Mouse (Mus musculus): ENCODE measurements around the gene Syngr3.
A peak's percentile ranks its signal among the peaks of the same experiment; 100 is the strongest.
"Not testable (repeated sequence)": the region's sequence is repeated elsewhere in the genome, so short reads cannot be mapped to it uniquely, and the experiment has no call there.

The Syngr3 gene

GRCm38 (mm10) chr17:24676187-24676586, 13.6 kb downstream of the Syngr3 start:
- peak in 1 of 2 experiments; percentile 44 for DNase-seq

- no peak for DNase-seq
Observed at GRCm38 (mm10) chr17:24674277-24674676, 15.5 kb downstream of the Syngr3 start.

GRCm38 (mm10) chr17:24672141-24672540, 17.6 kb downstream of the Syngr3 start:
- DNase-seq: peak in 1 of 2 experiments; percentile 6

GRCm38 (mm10) chr17:24671346-24671745, 18.4 kb downstream of the Syngr3 start:
- peak in 1 of 2 experiments; percentile 2 for DNase-seq

- DNase-seq: no peak
Observed at GRCm38 (mm10) chr17:24670246-24670844, 19.4 kb downstream of the Syngr3 start.

GRCm38 (mm10) chr17:24669545-24670245, 20.1 kb downstream of the Syngr3 start, which contains the start of gene Zfp598:
Zfp598 (plus strand) TSS chr17:24669687.
- peak; percentile 84 to 86 for DNase-seq

- not testable (repeated sequence) for DNase-seq
Observed at GRCm38 (mm10) chr17:24669214-24669544, 20.6 kb downstream of the Syngr3 start.

- DNase-seq: peak in 1 of 2 experiments; percentile 41
Observed at GRCm38 (mm10) chr17:24667416-24667815, 22.3 kb downstream of the Syngr3 start.

- not testable (repeated sequence) for DNase-seq
Observed at GRCm38 (mm10) chr17:24667011-24667410, 22.7 kb downstream of the Syngr3 start.

GRCm38 (mm10) chr17:24658017-24658758, 31.6 kb downstream of the Syngr3 start, which contains the start of gene Npw:
Npw (minus strand) TSS chr17:24658457.
- DNase-seq: no peak

- DNase-seq: no peak
Observed at GRCm38 (mm10) chr17:24654969-24655368, 34.8 kb downstream of the Syngr3 start.

GRCm38 (mm10) chr17:24653967-24654710, 35.6 kb downstream of the Syngr3 start:
- peak in 1 of 2 experiments; percentile 46 for DNase-seq

- DNase-seq: no peak
Observed at GRCm38 (mm10) chr17:24651835-24652234, 37.9 kb downstream of the Syngr3 start.

- DNase-seq: no peak
Observed at GRCm38 (mm10) chr17:24650766-24651165, 39.0 kb downstream of the Syngr3 start.

GRCm38 (mm10) chr17:24650070-24650616, 39.6 kb downstream of the Syngr3 start, which contains the start of gene Slc9a3r2:
Slc9a3r2 (minus strand) TSS chr17:24650327.
- no peak for DNase-seq

GRCm38 (mm10) chr17:24649581-24650069, 40.1 kb downstream of the Syngr3 start:
- no peak for DNase-seq

- no peak for DNase-seq
Observed at GRCm38 (mm10) chr17:24648731-24649377, 40.9 kb downstream of the Syngr3 start.

GRCm38 (mm10) chr17:24647493-24647892, 42.3 kb downstream of the Syngr3 start:
- DNase-seq: no peak

- no peak for DNase-seq
Observed at GRCm38 (mm10) chr17:24646381-24646780, 43.4 kb downstream of the Syngr3 start.

GRCm38 (mm10) chr17:24645916-24646315, 43.8 kb downstream of the Syngr3 start:
- no peak for DNase-seq

- DNase-seq: no peak
Observed at GRCm38 (mm10) chr17:24644875-24645721, 44.7 kb downstream of the Syngr3 start.

All from thymus, adult 18-20 months (tissue).